Mouse (Mus musculus) lung, embryonic 15.5 days (tissue): ENCODE data around the gene Copb1. TPM values are rescaled to one million over a fixed set of nuclear protein-coding genes. Genes with fewer than 3 reads are reported as not detected.

Experiments used
- ATAC-seq: fragments of 200-750 bp; cut with Nextera tagmentation; 2 replicates; pipeline ENCODE4 v1.8.0; 2017; ENCODE audit warnings: moderate number of reproducible peaks, borderline replicate concordance; ENCODE audit not compliant: low FRiP score, low TSS enrichment; ENCODE audit errors: extremely low read depth
- H3K27ac ChIP-seq: fragments of 300-500 bp; sonication (generic); 2 replicates; pipeline ENCODE4 v1.5.1; 2015; ENCODE audit warnings: moderate library complexity, mild to moderate bottlenecking, inconsistent platforms
- H3K27me3 ChIP-seq: fragments of 300-500 bp; sonication (generic); 2 replicates; pipeline ENCODE4 v1.6.1; 2015; ENCODE audit warnings: inconsistent platforms
- H3K36me3 ChIP-seq: fragments of 300-500 bp; sonication (generic); 2 replicates; pipeline ENCODE4 v1.6.1; 2015; ENCODE audit warnings: inconsistent platforms
- H3K4me1 ChIP-seq: fragments of 300-500 bp; sonication (generic); 2 replicates; pipeline ENCODE4 v1.6.1; 2015; ENCODE audit warnings: inconsistent platforms
- H3K4me2 ChIP-seq: fragments of 300-500 bp; sonication (generic); 2 replicates; pipeline ENCODE4 v1.6.1; 2015; ENCODE audit warnings: inconsistent platforms, mild to moderate bottlenecking, moderate library complexity
- H3K4me3 ChIP-seq: fragments of 300-500 bp; sonication (generic); 2 replicates; pipeline ENCODE4 v1.5.1; 2015; ENCODE audit warnings: mild to moderate bottlenecking, inconsistent platforms
- H3K9ac ChIP-seq: fragments of 300-500 bp; sonication (generic); 2 replicates; pipeline ENCODE4 v1.6.1; 2015; ENCODE audit warnings: inconsistent platforms
- H3K9me3 ChIP-seq: fragments of 300-500 bp; sonication (generic); 2 replicates; pipeline ENCODE4 v1.6.1; 2016; ENCODE audit warnings: inconsistent platforms
- WGBS: fragments of 180-500 bp; shearing (Covaris S2); methylation state at CpG from one replicate; pipeline ENCODE4 v1.1.7; 2015; 5-methylcytosine and 5-hydroxymethylcytosine counted together
- polyA plus RNA-seq: library from polyadenylated mRNA; unstranded; fragments of >200 nt; fragmentation: Nextera tagmentation; extraction: Ambion mirVana; gene quantifications from 2 replicates; pipeline ENCODE4 v1.2.1, GENCODE M21; 2015

Gene Copb1
- polyA plus RNA-seq, 1 experiment from 2014 or later: 126 TPM

DNA sequence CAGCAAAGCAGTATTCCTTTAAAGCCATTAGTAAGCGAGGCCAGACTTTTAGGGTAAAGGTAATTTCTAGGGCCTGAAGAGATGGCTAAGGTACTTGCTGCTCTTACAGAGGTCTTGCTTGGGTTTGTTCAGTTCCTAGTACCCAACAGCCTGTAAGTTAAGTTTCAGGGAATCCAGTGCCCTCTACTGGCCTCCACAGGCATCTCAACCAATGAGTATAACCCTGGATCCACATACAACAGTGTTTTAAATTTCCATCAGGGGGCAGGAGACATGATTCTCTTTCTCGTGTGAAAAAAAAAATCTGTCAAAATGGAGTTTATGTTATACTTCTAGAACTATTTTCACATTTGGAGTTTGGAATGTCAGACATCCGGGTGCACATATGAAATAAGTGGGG lies 27.2 kb upstream of the Copb1 start:
- no peak for ATAC-seq
- Histone ChIP-seq H3K4me2 (no peak overlapping the region), H3K9ac (no peak overlapping the region), H3K9me3 (no peaks in the 10 kb centered on the region), H3K27me3 (no peaks in the 10 kb centered on the region), H3K27ac (no peak overlapping the region), H3K4me3 (no peak overlapping the region), H3K36me3 (no peaks in the 10 kb centered on the region), H3K4me1 (0 out of 2 replicates have a peak, but pooled peaks cover 4% of the 10 kb centered on the region)
- WGBS: 55% methylated on average over 3 of the region's 3 CpGs

DNA sequence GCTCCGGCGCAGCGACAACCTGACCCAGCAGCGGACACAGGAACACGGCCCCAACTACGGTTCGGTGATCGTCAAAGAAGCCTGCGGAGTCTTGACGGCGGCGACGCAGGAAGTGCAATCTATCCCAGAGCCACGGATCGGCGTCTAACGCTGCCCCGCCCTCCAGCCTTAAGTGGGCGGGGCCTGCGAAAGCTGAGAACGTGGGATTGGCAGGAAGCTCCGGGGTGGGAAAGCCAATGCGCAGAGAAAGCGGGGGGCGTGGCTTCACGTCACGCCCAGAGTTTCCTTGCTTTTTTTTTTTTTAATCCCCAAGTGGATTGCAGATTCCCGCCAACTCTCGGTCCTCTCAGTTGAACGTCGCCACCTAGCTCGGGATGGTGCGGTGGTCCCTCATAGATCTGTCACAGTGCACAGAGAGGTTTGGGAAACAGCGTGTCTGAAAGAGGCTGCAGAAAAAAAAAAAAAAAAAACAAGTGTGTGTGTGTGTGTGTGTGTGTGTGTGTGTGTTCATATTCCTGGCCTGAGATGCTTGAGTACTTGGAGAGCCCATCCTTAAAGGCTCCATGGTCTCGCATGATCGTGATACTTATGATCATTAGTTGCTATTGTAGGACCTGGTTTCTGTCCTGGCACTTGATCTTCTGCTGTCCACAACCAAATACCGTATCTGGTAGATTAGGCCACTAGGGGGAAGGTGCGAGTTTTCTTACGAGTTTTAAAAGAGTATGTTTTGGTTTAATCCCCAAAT lies 21.7 kb upstream of the Copb1 start, which contains the start of gene Psma1:
Gene Psma1, minus strand, starts transcription at position 114 of the 748 bp plus-strand sequence.
- ATAC-seq: peak; percentile 96
- H3K27ac ChIP-seq: peak within 1 kb of the TSS; percentile 63
- WGBS: 0% methylated on average over 39 of the region's 39 CpGs
- no peaks in the 10 kb centered on the region for H3K9me3 ChIP-seq
- H3K9ac ChIP-seq: peak within 1 kb of the TSS; percentile 93
- peak within 1 kb of the TSS; percentile 92 for H3K4me3 ChIP-seq
- H3K4me1 ChIP-seq: peaks cover 12% of the 10 kb centered on the region
- H3K4me2 ChIP-seq: peak within 1 kb of the TSS; percentile 85
- no peaks in the 10 kb centered on the region for H3K27me3 ChIP-seq
- H3K36me3 ChIP-seq: peaks cover 25% of the 10 kb centered on the region

DNA sequence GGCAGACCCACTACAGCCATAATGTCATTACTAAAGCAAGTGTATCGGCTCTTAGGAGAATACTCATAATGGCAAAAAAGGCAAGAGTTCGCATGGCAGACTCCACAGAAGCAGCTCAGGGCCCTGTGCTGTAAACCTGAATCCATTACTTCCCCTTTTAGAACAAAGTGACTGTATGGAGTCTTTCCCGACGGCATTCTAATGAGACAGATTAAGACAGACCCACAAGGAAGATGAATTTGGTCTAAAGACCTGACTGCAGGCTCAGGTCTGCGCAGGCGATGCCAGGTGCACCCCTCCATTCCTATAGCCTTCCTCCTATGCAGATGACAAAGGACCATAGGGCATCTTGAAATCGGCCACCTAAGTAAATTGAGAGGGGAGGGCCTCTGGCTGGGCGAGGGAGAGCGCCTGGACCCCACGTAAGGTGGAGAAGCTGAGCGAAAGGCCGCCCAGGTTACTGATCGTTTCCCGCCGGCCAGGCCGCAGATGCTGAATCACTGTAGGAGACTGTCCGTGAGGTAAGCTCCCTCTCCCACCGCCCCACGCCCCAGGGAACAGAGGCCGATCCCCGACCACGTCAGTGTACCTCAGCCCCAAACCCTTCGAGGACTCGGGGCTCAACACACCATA lies 21.0 kb upstream of the Copb1 start:
- H3K27me3 ChIP-seq: no peaks in the 10 kb centered on the region
- H3K9me3 ChIP-seq: no peaks in the 10 kb centered on the region
- H3K9ac ChIP-seq: peak overlapping the region; percentile 93
- H3K27ac ChIP-seq: peak overlapping the region; percentile 52; the same call in 1 of the 2 replicates
- H3K36me3 ChIP-seq: peaks cover 26% of the 10 kb centered on the region
- WGBS: 1% methylated on average over 24 of the region's 24 CpGs
- no peak; the same call in 1 of the 2 replicates for ATAC-seq
- H3K4me1 ChIP-seq: peaks cover 12% of the 10 kb centered on the region
- peak overlapping the region; percentile 92 for H3K4me3 ChIP-seq
- H3K4me2 ChIP-seq: peak overlapping the region; percentile 85

DNA sequence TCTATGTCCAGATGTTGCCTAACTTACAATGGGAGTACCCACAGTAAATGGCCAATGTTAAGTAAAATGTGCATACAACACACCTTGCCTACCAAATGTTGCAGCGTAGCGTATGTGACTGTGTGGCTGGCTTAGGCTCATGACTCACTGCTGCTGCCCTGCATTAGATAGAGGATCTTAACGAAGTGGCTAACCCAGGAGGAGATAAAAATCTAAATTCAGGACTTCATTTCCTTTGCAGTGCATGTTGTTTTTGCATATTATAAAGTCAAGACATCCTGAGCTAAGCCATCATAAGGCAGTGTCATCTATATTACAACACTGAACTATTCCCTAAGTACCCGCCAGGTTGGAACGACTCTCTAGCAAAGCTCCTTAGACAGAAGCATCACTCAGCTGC lies 13.9 kb upstream of the Copb1 start:
- no peaks in the 10 kb centered on the region for H3K9me3 ChIP-seq
- H3K4me2 ChIP-seq: no peak overlapping the region
- H3K4me3 ChIP-seq: no peak overlapping the region
- H3K27me3 ChIP-seq: no peaks in the 10 kb centered on the region
- H3K9ac ChIP-seq: no peak overlapping the region
- no peak overlapping the region for H3K27ac ChIP-seq
- ATAC-seq: no peak
- no peaks in the 10 kb centered on the region for H3K4me1 ChIP-seq
- H3K36me3 ChIP-seq: peaks cover 81% of the 10 kb centered on the region
- 97% methylated on average over 5 of the region's 5 CpGs for WGBS

DNA sequence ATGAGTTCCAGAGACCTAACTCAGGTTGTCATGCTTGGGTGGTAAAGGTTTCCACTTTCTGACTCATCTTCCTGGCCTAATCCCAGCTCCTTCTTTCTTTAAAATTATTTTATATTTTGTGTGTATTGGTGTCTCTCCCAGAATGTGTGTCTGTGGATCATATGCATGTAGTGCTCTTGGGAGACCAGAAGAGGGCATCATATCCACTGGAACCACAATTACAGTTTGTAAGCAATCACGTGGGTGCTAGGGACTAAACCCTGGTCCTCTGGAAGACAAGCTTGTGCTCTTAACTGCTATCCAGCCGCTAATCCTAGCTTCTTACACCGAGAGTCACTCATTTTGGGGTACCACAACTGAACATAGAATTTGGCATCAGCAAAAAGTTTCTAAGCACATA lies 2.8 kb downstream of the Copb1 start:
- ATAC-seq: no peak

DNA sequence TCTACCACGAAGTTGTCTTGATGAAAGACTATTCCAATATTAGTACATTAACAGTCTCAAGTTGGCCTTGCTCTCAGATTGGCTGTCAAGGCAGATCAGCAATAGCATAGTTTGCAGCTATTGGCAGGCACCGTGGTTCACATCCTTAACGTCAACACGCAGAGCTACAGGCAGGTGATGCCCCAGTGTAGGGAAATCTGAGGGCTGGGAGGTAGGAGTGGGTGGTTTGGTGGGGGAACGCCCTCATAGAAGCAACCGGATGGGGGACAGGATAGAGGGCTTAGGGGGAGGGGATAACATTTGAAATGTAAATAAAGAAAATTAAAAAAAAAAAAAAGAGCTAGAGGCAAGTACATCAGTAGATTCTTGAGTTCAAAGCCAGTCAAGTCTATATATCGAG lies 20.5 kb downstream of the Copb1 start:
- 67% methylated on average over 7 of the region's 7 CpGs for WGBS
- ATAC-seq: no peak

More for the DNA sequence above, 2.8 kb downstream of the Copb1 start:
- H3K4me2 ChIP-seq: no peak overlapping the region
- peaks cover 47% of the 10 kb centered on the region for H3K36me3 ChIP-seq
- WGBS: 87% methylated on average over 3 of the region's 3 CpGs
- no peak overlapping the region for H3K27ac ChIP-seq
- H3K4me3 ChIP-seq: no peak overlapping the region
- peaks cover 4% of the 10 kb centered on the region; the same call in 1 of the 2 replicates for H3K4me1 ChIP-seq
- peaks cover 2% of the 10 kb centered on the region; the same call in 1 of the 2 replicates for H3K9me3 ChIP-seq
- no peaks in the 10 kb centered on the region for H3K27me3 ChIP-seq
- H3K9ac ChIP-seq: no peak overlapping the region

DNA sequence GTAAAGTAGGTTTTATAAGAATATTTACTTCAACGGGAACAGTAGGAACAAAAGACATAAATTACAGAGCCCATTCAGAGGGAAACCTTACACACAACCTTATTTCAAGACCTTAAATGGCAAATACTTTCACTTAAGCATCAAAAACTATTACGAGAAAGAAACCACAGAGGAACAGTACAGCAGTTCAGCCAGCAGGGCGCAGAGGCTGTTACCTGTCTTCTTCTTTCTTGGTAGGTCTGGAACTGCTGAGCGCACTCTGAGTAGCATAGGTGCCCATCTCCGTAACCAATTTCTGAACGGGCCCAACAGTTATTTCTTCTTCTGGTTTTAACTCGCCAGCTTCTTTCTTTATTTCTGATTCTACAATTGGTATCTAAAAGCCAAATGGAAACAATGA lies 21.5 kb downstream of the Copb1 start:
- Histone ChIP-seq H3K4me1 (no peaks in the 10 kb centered on the region), H3K27ac (no peak overlapping the region), H3K4me3 (no peak overlapping the region), H3K4me2 (no peak overlapping the region), H3K36me3 (peaks cover 69% of the 10 kb centered on the region), H3K9ac (no peak overlapping the region), H3K9me3 (no peaks in the 10 kb centered on the region), H3K27me3 (no peaks in the 10 kb centered on the region)
- 89% methylated on average over 7 of the region's 7 CpGs for WGBS
- no peak for ATAC-seq

More for the DNA sequence above, 20.5 kb downstream of the Copb1 start:
- Histone ChIP-seq H3K4me1 (no peaks in the 10 kb centered on the region), H3K4me2 (no peak overlapping the region), H3K27ac (no peak overlapping the region), H3K27me3 (no peaks in the 10 kb centered on the region), H3K4me3 (no peak overlapping the region), H3K36me3 (peaks cover 68% of the 10 kb centered on the region), H3K9ac (no peak overlapping the region), H3K9me3 (no peaks in the 10 kb centered on the region)

DNA sequence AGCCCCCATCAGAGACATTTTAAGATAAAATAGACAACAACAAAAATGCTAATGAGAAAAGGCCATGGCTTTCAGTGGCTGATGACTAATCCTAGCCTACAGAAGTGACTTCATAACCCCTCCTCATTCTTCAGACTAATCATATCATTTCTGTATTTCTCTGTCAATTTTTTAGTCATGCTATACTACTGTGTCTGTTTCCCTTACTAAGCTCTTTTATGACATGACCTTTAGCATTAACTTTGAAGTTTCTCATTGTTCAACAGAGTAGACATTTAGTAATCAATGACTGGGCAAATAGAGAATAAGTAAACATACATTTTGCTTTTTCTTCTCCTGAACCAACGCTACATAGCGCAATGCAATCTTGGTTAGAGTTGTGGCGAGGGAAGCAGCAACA lies 22.7 kb downstream of the Copb1 start:
- Histone ChIP-seq H3K4me3 (no peak overlapping the region), H3K9ac (no peak overlapping the region), H3K4me2 (no peak overlapping the region), H3K27me3 (no peaks in the 10 kb centered on the region), H3K36me3 (peaks cover 69% of the 10 kb centered on the region), H3K9me3 (no peaks in the 10 kb centered on the region), H3K27ac (no peak overlapping the region), H3K4me1 (no peaks in the 10 kb centered on the region)
- WGBS: 76% methylated on average over 3 of the region's 3 CpGs
- no peak for ATAC-seq

DNA sequence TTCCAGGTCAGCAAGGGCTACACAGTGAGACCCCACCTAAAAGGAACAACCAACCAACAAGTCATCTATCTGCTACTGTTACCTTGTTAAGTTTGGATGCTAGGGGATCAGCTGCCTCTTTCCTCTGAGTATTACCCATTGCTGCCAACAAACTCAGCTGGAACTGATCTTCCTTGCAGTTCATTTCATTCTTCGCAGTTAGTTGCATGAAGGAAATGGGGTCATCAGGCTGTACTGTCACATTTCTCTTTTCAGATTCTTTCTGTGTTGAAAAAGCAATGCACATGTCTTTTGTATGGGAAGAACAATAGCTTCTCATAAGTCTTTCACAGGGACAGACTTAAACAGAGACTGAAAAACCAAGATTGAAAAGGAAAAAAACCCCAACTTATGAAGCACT lies 28.0 kb downstream of the Copb1 start:
- Histone ChIP-seq H3K4me3 (no peak overlapping the region), H3K4me2 (no peak overlapping the region), H3K4me1 (no peaks in the 10 kb centered on the region), H3K27ac (no peak overlapping the region), H3K36me3 (peaks cover 58% of the 10 kb centered on the region), H3K9me3 (no peaks in the 10 kb centered on the region), H3K9ac (no peak overlapping the region), H3K27me3 (no peaks in the 10 kb centered on the region)
- WGBS: 87% methylated on average over 1 of the region's 1 CpGs
- ATAC-seq: no peak

DNA sequence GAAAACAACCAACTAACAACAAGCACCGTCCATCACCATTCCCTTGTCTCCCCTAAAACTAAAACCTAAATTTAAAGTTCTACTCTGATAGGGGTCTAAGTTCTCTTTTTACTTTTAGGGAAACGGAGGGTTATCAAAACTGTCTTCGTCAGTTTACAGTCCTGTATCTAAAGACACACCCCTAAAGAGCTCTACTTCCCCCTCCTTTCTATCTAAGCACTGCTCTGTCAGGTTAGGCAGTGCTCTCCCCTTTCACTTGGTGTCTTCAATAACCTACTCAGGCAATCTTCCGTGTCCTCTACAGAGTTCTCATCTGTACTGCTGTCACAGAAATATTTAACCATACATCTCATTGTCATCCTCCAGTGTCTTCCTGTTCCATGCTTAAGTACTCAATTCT lies 34.1 kb downstream of the Copb1 start:
- no peak overlapping the region for H3K4me2 ChIP-seq
- WGBS: 81% methylated on average over 4 of the region's 4 CpGs
- ATAC-seq: no peak
- H3K4me3 ChIP-seq: no peak overlapping the region
- H3K27me3 ChIP-seq: no peaks in the 10 kb centered on the region
- H3K4me1 ChIP-seq: no peaks in the 10 kb centered on the region
- no peak overlapping the region for H3K9ac ChIP-seq
- H3K9me3 ChIP-seq: no peaks in the 10 kb centered on the region
- peaks cover 53% of the 10 kb centered on the region for H3K36me3 ChIP-seq
- no peak overlapping the region for H3K27ac ChIP-seq

DNA sequence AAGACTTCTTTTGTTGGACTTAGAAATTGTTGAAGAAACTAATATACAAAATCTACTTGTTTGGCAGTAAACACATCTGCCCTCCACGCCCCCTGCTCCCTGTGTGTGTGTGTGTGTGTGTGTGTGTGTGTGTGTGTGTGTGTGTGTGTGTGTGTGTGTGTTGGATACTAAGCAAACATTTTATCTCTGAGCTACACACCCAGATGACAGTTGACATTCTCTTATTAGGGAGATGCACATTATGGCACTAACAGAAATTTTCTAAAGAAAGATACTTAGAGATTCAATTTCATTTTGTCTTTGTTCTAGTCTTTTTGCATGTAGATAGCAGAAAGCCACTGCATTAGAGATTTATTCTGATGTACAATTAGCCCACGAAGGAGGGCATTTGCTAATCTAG lies 37.6 kb downstream of the Copb1 start:
- no peaks in the 10 kb centered on the region for H3K4me1 ChIP-seq
- H3K4me3 ChIP-seq: no peak overlapping the region
- no peak overlapping the region for H3K9ac ChIP-seq
- H3K4me2 ChIP-seq: no peak overlapping the region
- H3K36me3 ChIP-seq: peaks cover 59% of the 10 kb centered on the region
- no peaks in the 10 kb centered on the region for H3K9me3 ChIP-seq
- H3K27me3 ChIP-seq: no peaks in the 10 kb centered on the region
- WGBS: 75% methylated on average over 2 of the region's 2 CpGs
- no peak for ATAC-seq
- no peak overlapping the region for H3K27ac ChIP-seq

DNA sequence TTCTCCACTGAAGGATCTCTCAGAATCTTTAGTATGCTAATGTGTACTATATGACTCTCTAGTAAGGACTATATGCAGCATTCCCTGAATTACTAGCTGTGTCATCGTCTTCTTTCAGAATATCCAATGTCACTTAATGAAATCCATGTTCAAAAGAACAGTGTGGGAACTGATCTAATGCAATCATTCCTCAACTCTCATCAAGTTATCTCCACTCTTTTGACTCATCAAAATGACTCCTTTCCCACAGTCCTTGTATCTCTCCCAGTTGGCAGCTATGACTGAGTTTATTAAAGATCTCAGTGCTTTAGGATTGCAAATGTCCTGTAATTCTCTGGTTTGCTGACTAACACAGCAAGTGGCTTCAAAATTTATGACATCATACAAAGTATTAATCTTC lies 40.1 kb downstream of the Copb1 start:
- Histone ChIP-seq H3K4me2 (no peak overlapping the region), H3K9me3 (no peaks in the 10 kb centered on the region), H3K9ac (no peak overlapping the region), H3K27ac (no peak overlapping the region), H3K27me3 (no peaks in the 10 kb centered on the region), H3K4me1 (no peaks in the 10 kb centered on the region), H3K36me3 (peaks cover 38% of the 10 kb centered on the region), H3K4me3 (no peak overlapping the region)
- 86% methylated on average over 1 of the region's 1 CpGs for WGBS
- ATAC-seq: no peak
